Mouse (Mus musculus): Measurements from ENCODE around the gene Hoxd13. TPM values are rescaled to one million over a fixed set of nuclear protein-coding genes. Genes with fewer than 3 reads are reported as not detected.

The Hoxd13 gene
- polyA plus RNA-seq, 2 experiments, result 54.6 to 109 TPM

DNA sequence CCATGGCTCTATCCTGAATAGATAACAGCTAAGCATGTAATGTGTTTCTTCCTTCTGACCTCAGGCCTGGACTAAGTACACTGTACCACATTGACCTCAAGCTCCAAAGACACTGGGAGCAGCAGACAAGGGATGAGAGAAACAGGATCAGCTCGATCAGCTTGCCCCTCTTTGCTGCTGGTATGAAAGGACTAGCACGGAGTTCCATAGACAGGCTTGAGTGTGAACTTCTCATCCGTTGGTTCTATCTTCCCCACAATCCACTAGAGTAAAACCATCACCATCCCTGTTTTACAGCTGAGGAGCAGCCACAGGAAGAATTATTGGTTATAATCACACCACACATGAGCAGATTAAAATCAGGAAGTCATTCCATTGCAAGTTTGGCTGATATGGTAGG, 22.5 kb upstream of the Hoxd13 start:
- 90% methylated on average over 3 of the region's 3 CpGs for WGBS
- no peak for DNase-seq (ENCODE audit: low spot score)
- peaks cover 37% of the 10 kb centered on the region for H3K27me3 ChIP-seq (ENCODE audit: control insufficient read depth, insufficient read depth, low read length)
- no peaks in the 10 kb centered on the region for H3K9me3 ChIP-seq (ENCODE audit: control insufficient read depth, low read length)
- peaks cover 25% of the 10 kb centered on the region for H3K4me1 ChIP-seq (ENCODE audit: control insufficient read depth, insufficient read depth, low read length)
- no peak for ATAC-seq (ENCODE audit: low FRiP score, low read depth)
- no peak overlapping the region for H3K9ac ChIP-seq (ENCODE audit: low read depth, low read length, severe bottlenecking)
- TF ChIP-seq POLR2A (IDR thresholded peaks at IDR 0.05; ENCODE audit: borderline replicate concordance, extremely low read depth, insufficient read depth, insufficient read length), result no peak
- no peak overlapping the region for H3K27ac ChIP-seq (replicated peaks; ENCODE audit: low read depth, low read length)
- no peak overlapping the region for H3K4me3 ChIP-seq (replicated peaks; ENCODE audit: low read length)
- H3K36me3 ChIP-seq (ENCODE audit: control insufficient read depth, insufficient read depth, low read length), result no peaks in the 10 kb centered on the region
- H3K4me2 ChIP-seq (replicated peaks; ENCODE audit: low read depth, low read length, severe bottlenecking), result no peak overlapping the region

DNA sequence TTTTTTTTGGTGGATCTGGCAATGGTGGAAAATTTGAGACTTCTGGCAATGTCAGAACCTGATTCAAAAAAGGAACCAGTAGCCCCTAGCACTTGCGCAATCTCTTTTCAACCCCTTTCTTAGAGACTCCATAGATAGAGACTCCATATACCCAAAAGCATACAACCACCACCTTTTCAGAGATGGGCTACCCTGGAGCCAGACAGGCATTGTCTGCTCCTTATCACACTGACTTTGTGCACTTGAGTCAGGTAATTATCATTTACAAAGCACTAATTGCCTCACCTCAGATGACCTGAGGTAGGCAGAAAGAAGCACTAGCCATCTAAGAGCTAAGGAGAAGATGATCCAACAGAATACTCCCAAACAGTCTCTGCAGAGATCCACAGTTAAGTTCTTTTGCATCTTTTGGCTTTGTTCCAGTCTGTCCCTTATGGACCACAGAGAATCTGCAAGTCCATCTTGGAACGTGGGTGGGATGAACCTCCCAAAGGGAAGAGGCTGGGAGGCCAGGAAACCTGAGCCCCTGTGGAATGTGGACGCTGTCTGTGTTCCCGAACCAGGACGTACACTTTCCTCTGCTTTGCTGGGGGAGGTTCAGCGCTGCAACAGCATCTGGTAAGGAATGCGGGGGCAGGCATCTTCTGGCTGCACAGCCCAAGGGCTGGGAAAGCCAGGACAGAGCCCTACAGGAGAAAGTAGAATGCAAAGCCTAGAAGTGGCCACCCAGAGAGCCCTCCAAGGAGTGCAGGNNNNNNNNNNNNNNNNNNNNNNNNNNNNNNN, 20.8 kb upstream of the Hoxd13 start:
- H3K27ac ChIP-seq (replicated peaks; ENCODE audit: low read depth, low read length), result no peak overlapping the region
- no peak for TF ChIP-seq POLR2A (IDR thresholded peaks at IDR 0.05; ENCODE audit: borderline replicate concordance, extremely low read depth, insufficient read depth, insufficient read length)
- DNase-seq (ENCODE audit: low spot score) (no peak), ATAC-seq (ENCODE audit: low FRiP score, low read depth) (no peak)
- no peak overlapping the region for H3K4me3 ChIP-seq (replicated peaks; ENCODE audit: low read length)
- H3K4me2 ChIP-seq (replicated peaks; ENCODE audit: low read depth, low read length, severe bottlenecking), result no peak overlapping the region
- 17% methylated on average over 7 of the region's 7 CpGs for WGBS
- peaks cover 48% of the 10 kb centered on the region for H3K27me3 ChIP-seq (ENCODE audit: control insufficient read depth, insufficient read depth, low read length)
- H3K4me1 ChIP-seq (ENCODE audit: control insufficient read depth, insufficient read depth, low read length), result peaks cover 28% of the 10 kb centered on the region
- no peaks in the 10 kb centered on the region for H3K9me3 ChIP-seq (ENCODE audit: control insufficient read depth, low read length)
- H3K9ac ChIP-seq (ENCODE audit: low read depth, low read length, severe bottlenecking), result no peak overlapping the region
- no peaks in the 10 kb centered on the region for H3K36me3 ChIP-seq (ENCODE audit: control insufficient read depth, insufficient read depth, low read length)

GRCm38 (mm10) chr2:74652996-74653340, 15.1 kb upstream of the Hoxd13 start:
- Histone ChIP-seq H3K27ac (replicated peaks; ENCODE audit: low read depth, low read length) (no peak overlapping the region), H3K9ac (ENCODE audit: low read depth, low read length, severe bottlenecking) (no peak overlapping the region), H3K9me3 (ENCODE audit: control insufficient read depth, low read length) (no peaks in the 10 kb centered on the region), H3K4me1 (ENCODE audit: control insufficient read depth, insufficient read depth, low read length) (peaks cover 23% of the 10 kb centered on the region), H3K36me3 (ENCODE audit: control insufficient read depth, insufficient read depth, low read length) (peaks cover 7% of the 10 kb centered on the region; the same call in 1 of the 2 replicates), H3K4me2 (replicated peaks; ENCODE audit: low read depth, low read length, severe bottlenecking) (no peak overlapping the region), H3K4me3 (replicated peaks; ENCODE audit: low read length) (no peak overlapping the region), H3K27me3 (ENCODE audit: control insufficient read depth, insufficient read depth, low read length) (peaks cover 55% of the 10 kb centered on the region)
- no peak for DNase-seq (ENCODE audit: low spot score)
- 38% methylated on average over 2 of the region's 2 CpGs for whole genome bisulfite sequencing
- ATAC-seq (ENCODE audit: low FRiP score, low read depth), result no peak
- no peak for TF ChIP-seq POLR2A (IDR thresholded peaks at IDR 0.05; ENCODE audit: borderline replicate concordance, extremely low read depth, insufficient read depth, insufficient read length)

DNA sequence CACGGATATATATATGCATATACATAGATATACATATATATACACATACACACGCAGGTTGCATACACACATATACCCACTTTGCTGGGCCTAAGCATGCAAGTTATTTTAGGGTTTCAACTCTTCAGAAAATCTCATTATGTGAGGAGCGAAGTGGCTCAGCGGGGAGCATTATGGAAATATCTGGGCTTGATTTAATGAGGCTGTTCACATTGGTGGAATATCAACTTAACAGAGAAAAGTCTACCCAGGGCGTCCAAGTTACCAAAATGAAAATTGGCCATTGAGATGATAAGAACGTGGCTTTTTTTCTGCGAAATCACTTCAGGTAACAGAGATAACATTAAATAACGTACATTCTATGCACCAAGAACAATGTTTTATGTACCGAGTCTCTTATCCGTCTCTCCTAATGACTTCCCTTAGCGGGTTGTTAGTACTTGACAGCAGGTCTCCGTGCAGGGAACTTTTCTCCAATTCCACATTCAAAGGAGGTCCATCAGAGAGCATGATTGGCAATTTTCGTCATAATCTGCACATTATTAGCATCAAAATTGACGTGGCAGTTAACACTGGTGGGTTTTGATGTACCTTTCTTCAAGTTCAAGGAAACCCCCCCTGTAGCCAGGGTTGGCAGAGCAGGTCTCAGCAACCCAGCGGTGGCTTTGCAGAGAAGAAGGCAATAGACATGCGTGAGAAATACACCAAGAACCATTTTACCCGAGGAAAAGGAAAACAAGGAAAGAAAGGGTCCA, 14.2 kb upstream of the Hoxd13 start:
- Histone ChIP-seq H3K4me2 (replicated peaks; ENCODE audit: low read depth, low read length, severe bottlenecking) (peak overlapping the region; percentile 57), H3K9ac (ENCODE audit: low read depth, low read length, severe bottlenecking) (peak overlapping the region; percentile 98), H3K27me3 (ENCODE audit: control insufficient read depth, insufficient read depth, low read length) (peaks cover 46% of the 10 kb centered on the region), H3K36me3 (ENCODE audit: control insufficient read depth, insufficient read depth, low read length) (peaks cover 7% of the 10 kb centered on the region; the same call in 1 of the 2 replicates), H3K4me3 (replicated peaks; ENCODE audit: low read length) (peak overlapping the region; percentile 51), H3K4me1 (ENCODE audit: control insufficient read depth, insufficient read depth, low read length) (peaks cover 16% of the 10 kb centered on the region; the same call in 1 of the 2 replicates), H3K27ac (replicated peaks; ENCODE audit: low read depth, low read length) (peak overlapping the region; percentile 96), H3K9me3 (ENCODE audit: control insufficient read depth, low read length) (no peaks in the 10 kb centered on the region)
- no peak for DNase-seq (ENCODE audit: low spot score)
- TF ChIP-seq POLR2A (IDR thresholded peaks at IDR 0.05; ENCODE audit: borderline replicate concordance, extremely low read depth, insufficient read depth, insufficient read length), result no peak
- ATAC-seq (ENCODE audit: low FRiP score, low read depth), result no peak
- 10% methylated on average over 17 of the region's 17 CpGs for WGBS

GRCm38 (mm10) chr2:74654743-74655419, 13.2 kb upstream of the Hoxd13 start:
- Histone ChIP-seq H3K4me3 (replicated peaks; ENCODE audit: low read length) (peak overlapping the region; percentile 51), H3K9ac (ENCODE audit: low read depth, low read length, severe bottlenecking) (peak overlapping the region; percentile 98), H3K36me3 (ENCODE audit: control insufficient read depth, insufficient read depth, low read length) (peaks cover 7% of the 10 kb centered on the region; the same call in 1 of the 2 replicates), H3K27ac (replicated peaks; ENCODE audit: low read depth, low read length) (peak overlapping the region; percentile 96), H3K4me2 (replicated peaks; ENCODE audit: low read depth, low read length, severe bottlenecking) (peak overlapping the region; percentile 57), H3K9me3 (ENCODE audit: control insufficient read depth, low read length) (no peaks in the 10 kb centered on the region), H3K27me3 (ENCODE audit: control insufficient read depth, insufficient read depth, low read length) (peaks cover 38% of the 10 kb centered on the region), H3K4me1 (ENCODE audit: control insufficient read depth, insufficient read depth, low read length) (peaks cover 13% of the 10 kb centered on the region; the same call in 1 of the 2 replicates)
- ATAC-seq (ENCODE audit: low FRiP score, low read depth), result peak; percentile 13; the same call in 1 of the 2 replicates
- 2% methylated on average over 19 of the region's 20 CpGs for WGBS
- no peak for TF ChIP-seq POLR2A (IDR thresholded peaks at IDR 0.05; ENCODE audit: borderline replicate concordance, extremely low read depth, insufficient read depth, insufficient read length)
- DNase-seq (ENCODE audit: low spot score), result peak; percentile 20
